Mouse (Mus musculus): ENCODE data around the gene Bcl6. TPM values are rescaled to one million over a fixed set of nuclear protein-coding genes. Genes with fewer than 3 reads are reported as not detected.

Bcl6 gene
- polyA plus RNA-seq, 1 experiment from 2014 or later: 1.2 TPM

DNA sequence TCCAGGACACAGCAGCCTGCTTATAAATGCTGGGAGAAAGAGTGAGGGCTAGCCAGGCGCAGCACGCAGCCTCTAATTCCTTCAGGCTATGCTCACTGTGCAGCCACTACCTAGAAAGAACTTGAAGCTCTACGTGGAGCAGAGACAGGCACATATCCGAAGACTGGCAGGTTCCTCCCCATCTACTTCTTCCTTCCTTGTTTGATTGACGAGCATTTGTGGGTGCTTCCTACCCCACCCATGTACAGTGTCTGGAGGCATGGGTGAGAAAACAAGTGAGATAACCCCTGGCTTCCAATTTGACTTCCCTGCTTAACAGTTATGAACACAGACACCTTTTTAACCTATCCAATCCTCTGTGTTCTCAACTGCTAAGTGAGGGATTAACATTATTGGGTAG, 28.1 kb upstream of the Bcl6 start:
- H3K4me3 ChIP-seq (ENCODE audit: low read length): no peak overlapping the region
- H3K9me3 ChIP-seq (ENCODE audit: control insufficient read depth, low read length): no peaks in the 10 kb centered on the region
- no peak overlapping the region for H3K9ac ChIP-seq (ENCODE audit: low read depth, low read length)
- no peaks in the 10 kb centered on the region for H3K4me1 ChIP-seq (ENCODE audit: control insufficient read depth, insufficient read depth, low read length)
- H3K36me3 ChIP-seq (ENCODE audit: control insufficient read depth, insufficient read depth, low read length): no peaks in the 10 kb centered on the region
- H3K4me2 ChIP-seq (ENCODE audit: low read depth, low read length): no peak overlapping the region
- no peak overlapping the region for H3K27ac ChIP-seq (ENCODE audit: low read length)
- H3K27me3 ChIP-seq (replicated peaks; ENCODE audit: control insufficient read depth, insufficient read depth, low read length): no peaks in the 10 kb centered on the region
- no peak for ATAC-seq
- 68% methylated on average over 5 of the region's 5 CpGs for WGBS

DNA sequence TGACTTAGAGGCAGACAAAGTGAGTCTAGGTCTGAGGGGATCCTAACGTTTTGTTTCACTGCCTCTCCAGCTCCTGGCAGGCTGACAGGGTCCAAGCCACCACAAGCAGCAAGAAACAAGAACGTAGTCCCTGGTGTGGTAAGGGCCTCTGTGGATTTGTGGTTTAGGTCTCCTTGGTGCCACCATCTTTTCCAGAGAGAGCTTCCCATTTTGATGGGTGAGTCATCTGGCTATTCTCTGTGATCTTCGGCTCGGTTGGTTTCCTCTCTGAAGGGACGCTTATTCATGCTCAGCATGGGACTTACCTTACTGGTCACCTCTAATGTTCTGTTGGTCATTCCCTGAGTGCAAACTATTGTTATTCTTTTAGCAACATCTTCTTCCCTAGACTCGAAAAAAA, 27.6 kb upstream of the Bcl6 start:
- Histone ChIP-seq H3K27ac (ENCODE audit: low read length) (no peak overlapping the region), H3K4me2 (ENCODE audit: low read depth, low read length) (no peak overlapping the region), H3K4me1 (ENCODE audit: control insufficient read depth, insufficient read depth, low read length) (no peaks in the 10 kb centered on the region), H3K36me3 (ENCODE audit: control insufficient read depth, insufficient read depth, low read length) (no peaks in the 10 kb centered on the region), H3K9ac (ENCODE audit: low read depth, low read length) (no peak overlapping the region), H3K9me3 (ENCODE audit: control insufficient read depth, low read length) (no peaks in the 10 kb centered on the region), H3K27me3 (replicated peaks; ENCODE audit: control insufficient read depth, insufficient read depth, low read length) (no peaks in the 10 kb centered on the region), H3K4me3 (ENCODE audit: low read length) (no peak overlapping the region)
- ATAC-seq: no peak
- WGBS: 69% methylated on average over 6 of the region's 6 CpGs

- H3K4me1 ChIP-seq (ENCODE audit: control insufficient read depth, insufficient read depth, low read length): no peaks in the 10 kb centered on the region
- no peak overlapping the region for H3K4me2 ChIP-seq (ENCODE audit: low read depth, low read length)
- H3K27ac ChIP-seq (ENCODE audit: low read length): no peak overlapping the region
- H3K9me3 ChIP-seq (ENCODE audit: control insufficient read depth, low read length): no peaks in the 10 kb centered on the region
- no peak for ATAC-seq
- H3K9ac ChIP-seq (ENCODE audit: low read depth, low read length): no peak overlapping the region
- no peaks in the 10 kb centered on the region for H3K27me3 ChIP-seq (replicated peaks; ENCODE audit: control insufficient read depth, insufficient read depth, low read length)
- no peak overlapping the region for H3K4me3 ChIP-seq (ENCODE audit: low read length)
- 77% methylated on average over 3 of the region's 3 CpGs for WGBS
- no peaks in the 10 kb centered on the region for H3K36me3 ChIP-seq (ENCODE audit: control insufficient read depth, insufficient read depth, low read length)
These were observed 25.7 kb upstream of the Bcl6 start for GRCm38 (mm10) chr16:24014378-24014777.

DNA sequence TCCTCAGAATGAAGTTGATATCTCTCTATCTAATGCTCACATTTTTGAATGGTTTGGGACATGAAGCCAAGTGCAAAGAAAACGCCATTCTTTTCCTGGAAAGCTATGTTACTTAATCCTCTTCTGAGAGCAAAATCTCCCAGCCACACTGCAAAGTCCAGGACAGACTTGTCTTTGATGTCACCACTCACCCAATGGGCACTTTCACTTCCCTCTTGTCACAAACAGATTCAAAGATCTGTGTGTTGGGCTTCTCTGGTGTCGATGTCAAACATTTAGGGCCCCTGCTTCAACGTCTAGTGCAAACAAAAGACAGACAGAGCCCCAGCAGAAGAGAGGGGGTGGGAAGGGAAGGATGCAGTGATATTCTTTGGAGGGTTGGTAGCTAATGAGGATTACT, 23.4 kb upstream of the Bcl6 start:
- no peaks in the 10 kb centered on the region for H3K36me3 ChIP-seq (ENCODE audit: control insufficient read depth, insufficient read depth, low read length)
- H3K27ac ChIP-seq (ENCODE audit: low read length): no peak overlapping the region
- no peak for ATAC-seq
- H3K4me1 ChIP-seq (ENCODE audit: control insufficient read depth, insufficient read depth, low read length): no peaks in the 10 kb centered on the region
- no peak overlapping the region for H3K4me2 ChIP-seq (ENCODE audit: low read depth, low read length)
- H3K4me3 ChIP-seq (ENCODE audit: low read length): no peak overlapping the region
- H3K27me3 ChIP-seq (replicated peaks; ENCODE audit: control insufficient read depth, insufficient read depth, low read length): no peaks in the 10 kb centered on the region
- WGBS: 35% methylated on average over 3 of the region's 3 CpGs
- H3K9ac ChIP-seq (ENCODE audit: low read depth, low read length): no peak overlapping the region
- H3K9me3 ChIP-seq (ENCODE audit: control insufficient read depth, low read length): no peaks in the 10 kb centered on the region

DNA sequence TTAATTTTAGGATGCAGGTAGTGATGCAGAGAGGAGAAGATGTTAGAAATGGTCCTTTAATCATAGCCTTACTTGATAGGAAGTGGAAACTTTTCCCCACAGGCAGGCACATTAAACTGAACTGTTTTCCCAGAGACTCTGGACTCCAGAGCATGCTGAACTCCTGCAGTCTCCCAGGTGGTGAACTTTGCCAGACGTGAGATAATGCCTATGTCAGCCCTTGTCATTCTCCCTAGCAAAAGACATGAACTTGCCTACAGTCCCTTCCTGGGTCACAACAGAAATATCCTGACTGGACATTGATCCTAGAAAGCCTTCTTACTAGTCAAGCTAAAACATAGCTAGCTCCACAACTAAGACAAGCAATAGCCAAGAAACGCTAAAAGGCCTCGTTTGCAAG, 22.7 kb upstream of the Bcl6 start:
- no peak overlapping the region for H3K9ac ChIP-seq (ENCODE audit: low read depth, low read length)
- no peaks in the 10 kb centered on the region for H3K36me3 ChIP-seq (ENCODE audit: control insufficient read depth, insufficient read depth, low read length)
- no peaks in the 10 kb centered on the region for H3K4me1 ChIP-seq (ENCODE audit: control insufficient read depth, insufficient read depth, low read length)
- peak; percentile 68; the same call in 1 of the 2 replicates for ATAC-seq
- H3K9me3 ChIP-seq (ENCODE audit: control insufficient read depth, low read length): no peaks in the 10 kb centered on the region
- 81% methylated on average over 3 of the region's 3 CpGs for WGBS
- no peak overlapping the region for H3K4me2 ChIP-seq (ENCODE audit: low read depth, low read length)
- no peaks in the 10 kb centered on the region for H3K27me3 ChIP-seq (replicated peaks; ENCODE audit: control insufficient read depth, insufficient read depth, low read length)
- no peak overlapping the region for H3K27ac ChIP-seq (ENCODE audit: low read length)
- H3K4me3 ChIP-seq (ENCODE audit: low read length): no peak overlapping the region

GRCm38 (mm10) chr16:24009891-24010290, 21.2 kb upstream of the Bcl6 start:
- no peaks in the 10 kb centered on the region for H3K4me1 ChIP-seq (ENCODE audit: control insufficient read depth, insufficient read depth, low read length)
- H3K4me3 ChIP-seq (ENCODE audit: low read length): no peak overlapping the region
- 87% methylated on average over 2 of the region's 2 CpGs for WGBS
- no peaks in the 10 kb centered on the region for H3K36me3 ChIP-seq (ENCODE audit: control insufficient read depth, insufficient read depth, low read length)
- no peak overlapping the region for H3K4me2 ChIP-seq (ENCODE audit: low read depth, low read length)
- H3K9me3 ChIP-seq (ENCODE audit: control insufficient read depth, low read length): no peaks in the 10 kb centered on the region
- H3K9ac ChIP-seq (ENCODE audit: low read depth, low read length): no peak overlapping the region
- H3K27me3 ChIP-seq (replicated peaks; ENCODE audit: control insufficient read depth, insufficient read depth, low read length): no peaks in the 10 kb centered on the region
- no peak overlapping the region for H3K27ac ChIP-seq (ENCODE audit: low read length)
- no peak for ATAC-seq

GRCm38 (mm10) chr16:24005928-24006327, 17.3 kb upstream of the Bcl6 start:
- no peak overlapping the region for H3K9ac ChIP-seq (ENCODE audit: low read depth, low read length)
- no peak for ATAC-seq
- 83% methylated on average over 8 of the region's 8 CpGs for WGBS
- H3K27me3 ChIP-seq (replicated peaks; ENCODE audit: control insufficient read depth, insufficient read depth, low read length): no peaks in the 10 kb centered on the region
- H3K9me3 ChIP-seq (ENCODE audit: control insufficient read depth, low read length): no peaks in the 10 kb centered on the region
- H3K27ac ChIP-seq (ENCODE audit: low read length): no peak overlapping the region
- H3K4me3 ChIP-seq (ENCODE audit: low read length): no peak overlapping the region
- no peaks in the 10 kb centered on the region for H3K4me1 ChIP-seq (ENCODE audit: control insufficient read depth, insufficient read depth, low read length)
- no peak overlapping the region for H3K4me2 ChIP-seq (ENCODE audit: low read depth, low read length)
- no peaks in the 10 kb centered on the region for H3K36me3 ChIP-seq (ENCODE audit: control insufficient read depth, insufficient read depth, low read length)

GRCm38 (mm10) chr16:23997912-23998311, 9.3 kb upstream of the Bcl6 start:
- no peaks in the 10 kb centered on the region for H3K27me3 ChIP-seq (replicated peaks; ENCODE audit: control insufficient read depth, insufficient read depth, low read length)
- 86% methylated on average over 6 of the region's 6 CpGs for WGBS
- H3K4me1 ChIP-seq (ENCODE audit: control insufficient read depth, insufficient read depth, low read length): peaks cover 9% of the 10 kb centered on the region; the same call in 1 of the 2 replicates
- no peaks in the 10 kb centered on the region for H3K9me3 ChIP-seq (ENCODE audit: control insufficient read depth, low read length)
- H3K4me3 ChIP-seq (ENCODE audit: low read length): no peak overlapping the region
- H3K9ac ChIP-seq (ENCODE audit: low read depth, low read length): no peak overlapping the region
- H3K27ac ChIP-seq (ENCODE audit: low read length): no peak overlapping the region
- H3K4me2 ChIP-seq (ENCODE audit: low read depth, low read length): no peak overlapping the region
- no peaks in the 10 kb centered on the region for H3K36me3 ChIP-seq (ENCODE audit: control insufficient read depth, insufficient read depth, low read length)
- no peak for ATAC-seq

DNA sequence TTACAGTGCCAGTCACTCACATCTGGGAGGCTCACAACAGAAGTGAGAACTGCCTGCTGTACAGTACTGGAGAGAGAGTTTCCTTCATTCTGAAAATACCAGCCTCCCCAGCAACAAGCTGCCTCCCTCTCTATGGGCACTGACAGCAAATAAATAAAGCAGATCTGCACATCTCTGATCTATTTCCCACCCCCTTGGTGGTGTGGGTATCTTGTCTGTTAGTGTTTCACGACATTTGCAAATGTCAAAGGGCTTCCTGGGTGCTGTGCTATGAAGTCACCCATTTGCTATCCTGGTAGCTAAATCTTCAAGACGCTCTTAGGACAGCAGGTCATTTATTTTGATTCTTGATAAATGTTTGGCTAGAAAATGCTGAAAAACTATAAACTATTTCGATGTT, 8.6 kb upstream of the Bcl6 start:
- ATAC-seq: no peak
- no peaks in the 10 kb centered on the region for H3K9me3 ChIP-seq (ENCODE audit: control insufficient read depth, low read length)
- H3K9ac ChIP-seq (ENCODE audit: low read depth, low read length): no peak overlapping the region
- no peak overlapping the region for H3K27ac ChIP-seq (ENCODE audit: low read length)
- no peaks in the 10 kb centered on the region for H3K27me3 ChIP-seq (replicated peaks; ENCODE audit: control insufficient read depth, insufficient read depth, low read length)
- 72% methylated on average over 3 of the region's 3 CpGs for WGBS
- H3K4me1 ChIP-seq (ENCODE audit: control insufficient read depth, insufficient read depth, low read length): peaks cover 10% of the 10 kb centered on the region; the same call in 1 of the 2 replicates
- no peak overlapping the region for H3K4me2 ChIP-seq (ENCODE audit: low read depth, low read length)
- no peaks in the 10 kb centered on the region for H3K36me3 ChIP-seq (ENCODE audit: control insufficient read depth, insufficient read depth, low read length)
- no peak overlapping the region for H3K4me3 ChIP-seq (ENCODE audit: low read length)

- H3K9ac ChIP-seq (ENCODE audit: low read depth, low read length): no peak overlapping the region
- peaks cover 12% of the 10 kb centered on the region; the same call in 1 of the 2 replicates for H3K4me1 ChIP-seq (ENCODE audit: control insufficient read depth, insufficient read depth, low read length)
- no peak overlapping the region for H3K27ac ChIP-seq (ENCODE audit: low read length)
- WGBS: 78% methylated on average over 7 of the region's 7 CpGs
- no peaks in the 10 kb centered on the region for H3K9me3 ChIP-seq (ENCODE audit: control insufficient read depth, low read length)
- H3K4me2 ChIP-seq (ENCODE audit: low read depth, low read length): no peak overlapping the region
- no peak for ATAC-seq
- no peaks in the 10 kb centered on the region for H3K36me3 ChIP-seq (ENCODE audit: control insufficient read depth, insufficient read depth, low read length)
- no peak overlapping the region for H3K4me3 ChIP-seq (ENCODE audit: low read length)
- H3K27me3 ChIP-seq (replicated peaks; ENCODE audit: control insufficient read depth, insufficient read depth, low read length): no peaks in the 10 kb centered on the region
These were observed 7.7 kb upstream of the Bcl6 start for GRCm38 (mm10) chr16:23996342-23996741.
